Mouse (Mus musculus): ENCODE data around the gene Chd4. TPM values are rescaled to one million over a fixed set of nuclear protein-coding genes. Genes with fewer than 3 reads are reported as not detected.

Chd4 gene
- total RNA-seq (2021) (100 to 1,000 TPM in 1 of 2 experiments, 10 to 100 TPM in 1; 97.1 to 113 TPM), polyA plus RNA-seq (2012; rRNA removed) (28.3 and 31.6 TPM in 2 replicates)
- long read RNA-seq, full-length matches to known transcripts: 1 of 13 reads
- long read RNA-seq, partial matches to known transcripts: 9 of 13 reads
- long read RNA-seq, other reads (novel, unspliced or antisense): 3 of 13 reads

DNA sequence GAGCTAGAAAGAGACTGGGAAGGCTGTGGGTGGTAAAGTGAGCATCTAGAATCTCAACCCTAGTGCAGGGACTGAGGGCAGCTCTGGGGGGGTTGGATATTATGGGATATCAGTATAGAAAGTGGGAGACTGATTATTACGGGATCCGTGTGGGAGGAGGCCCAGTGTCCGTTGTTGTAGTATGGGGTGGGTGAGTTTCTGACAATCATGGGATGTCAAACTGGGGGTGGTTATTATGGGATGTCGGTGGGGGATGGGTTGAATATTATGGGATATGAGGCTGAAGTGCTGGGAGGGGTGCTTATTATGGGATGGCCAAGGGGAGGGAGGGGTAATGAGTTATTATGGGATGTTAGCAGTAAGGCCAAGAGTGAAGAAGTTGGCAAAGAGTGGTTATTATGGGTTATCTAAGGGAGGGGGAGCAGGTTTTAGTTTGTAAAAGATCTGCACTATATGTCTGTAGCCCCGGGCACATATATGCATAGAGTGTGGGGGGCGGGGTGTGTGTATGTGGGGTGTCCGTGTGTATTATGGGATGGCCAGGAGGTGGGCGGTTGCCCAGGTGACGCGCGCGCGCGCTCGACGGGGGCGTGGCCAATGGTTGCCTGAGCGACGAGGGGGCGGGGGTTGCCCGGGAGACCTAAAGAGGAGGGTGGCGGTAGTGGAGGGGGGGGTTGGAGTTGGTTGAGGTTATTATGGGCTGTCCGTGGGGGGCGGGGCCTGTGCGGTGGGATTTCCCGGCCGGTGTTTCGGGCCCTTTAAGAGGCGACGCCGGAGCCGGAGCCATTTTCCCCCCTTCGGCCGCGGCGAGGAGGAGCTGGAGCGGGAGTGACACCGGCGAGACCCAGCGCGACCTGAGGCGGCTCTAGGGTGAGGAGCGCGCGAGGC is at the start of gene Chd4:
TSS of gene Chd4 (plus strand) at position 591 of the 888 bp plus-strand sequence.
- no peaks in the 10 kb centered on the region for H3K27me3 ChIP-seq (ENCODE audit: control insufficient read depth, insufficient read depth, low read length)
- TF ChIP-seq CTCF (IDR thresholded peaks at IDR 0.05): no peak
- 0 out of 2 replicates have a peak, but pooled peaks have one; percentile 40 for TF ChIP-seq EP300 (IDR thresholded peaks at IDR 0.05; ENCODE audit: insufficient read depth, low read depth, low read length)
- peak; percentile 83 for TF ChIP-seq POLR2A (IDR thresholded peaks at IDR 0.05; ENCODE audit: insufficient read depth, low read depth, low read length)
- H3K4me3 ChIP-seq: peak within 1 kb of the TSS; percentile 91
- peaks cover 15% of the 10 kb centered on the region for H3K36me3 ChIP-seq (ENCODE audit: control insufficient read depth, insufficient read depth, low read length)
- peak within 1 kb of the TSS; percentile 94 for H3K9ac ChIP-seq (ENCODE audit: low read depth, low read length)
- H3K27ac ChIP-seq: peak within 1 kb of the TSS; percentile 96
- peak; percentile 89 to 92 for DNase-seq
- H3K79me2 ChIP-seq (replicated peaks; ENCODE audit: control insufficient read depth, insufficient read depth, low read length): peaks cover 3% of the 10 kb centered on the region
- H3K4me1 ChIP-seq (ENCODE audit: control insufficient read depth, insufficient read depth, low read length): peaks cover 18% of the 10 kb centered on the region
- intact Hi-C loops (cut with DNase I): loop anchor here (2.0 kb wide), 1 partner anchor 69 kb away; no protein-coding TSS in a partner anchor
- 2% methylated on average over 41 of the region's 45 CpGs for whole genome bisulfite sequencing

DNA sequence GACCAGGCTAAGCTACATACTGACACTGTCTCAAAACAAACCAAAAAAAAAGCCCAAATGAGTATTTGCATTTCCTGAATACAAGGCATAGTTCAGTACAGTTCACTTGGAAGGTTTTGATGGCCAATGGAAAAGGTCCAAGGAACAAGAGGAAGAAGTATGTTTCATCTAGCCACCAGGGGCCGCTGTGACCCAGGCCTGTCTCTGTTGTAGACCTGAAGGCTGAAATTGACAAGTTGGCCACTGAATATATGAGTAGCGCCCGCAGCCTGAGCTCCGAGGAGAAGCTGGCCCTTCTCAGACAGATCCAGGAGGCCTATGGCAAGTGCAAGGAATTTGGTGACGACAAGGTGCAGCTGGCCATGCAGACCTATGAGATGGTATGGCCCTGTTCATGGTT is 49.1 kb upstream of the Chd4 start:
- H3K9ac ChIP-seq (ENCODE audit: low read depth, low read length): no peak overlapping the region
- H3K79me2 ChIP-seq (replicated peaks; ENCODE audit: control insufficient read depth, insufficient read depth, low read length): no peaks in the 10 kb centered on the region
- no peaks in the 10 kb centered on the region for H3K27me3 ChIP-seq (ENCODE audit: control insufficient read depth, insufficient read depth, low read length)
- WGBS: 20% methylated on average over 5 of the region's 5 CpGs
- H3K36me3 ChIP-seq (ENCODE audit: control insufficient read depth, insufficient read depth, low read length): no peaks in the 10 kb centered on the region
- no peak overlapping the region for H3K27ac ChIP-seq
- intact Hi-C loops (cut with DNase I): loop anchor here (1.0 to 5.0 kb wide), 3 partner anchors 38 to 226 kb away; no protein-coding TSS in a partner anchor
- no peak overlapping the region for H3K4me3 ChIP-seq
- 0 out of 2 replicates have a peak, but pooled peaks cover 1% of the 10 kb centered on the region for H3K4me1 ChIP-seq (ENCODE audit: control insufficient read depth, insufficient read depth, low read length)
- TF ChIP-seq EP300 (IDR thresholded peaks at IDR 0.05; ENCODE audit: insufficient read depth, low read depth, low read length) (peak; percentile 80; the same call in 1 of the 2 replicates), POLR2A (IDR thresholded peaks at IDR 0.05; ENCODE audit: insufficient read depth, low read depth, low read length) (no peak), CTCF (IDR thresholded peaks at IDR 0.05) (peak; percentile 97)
- peak; percentile 77 to 83 for DNase-seq

DNA sequence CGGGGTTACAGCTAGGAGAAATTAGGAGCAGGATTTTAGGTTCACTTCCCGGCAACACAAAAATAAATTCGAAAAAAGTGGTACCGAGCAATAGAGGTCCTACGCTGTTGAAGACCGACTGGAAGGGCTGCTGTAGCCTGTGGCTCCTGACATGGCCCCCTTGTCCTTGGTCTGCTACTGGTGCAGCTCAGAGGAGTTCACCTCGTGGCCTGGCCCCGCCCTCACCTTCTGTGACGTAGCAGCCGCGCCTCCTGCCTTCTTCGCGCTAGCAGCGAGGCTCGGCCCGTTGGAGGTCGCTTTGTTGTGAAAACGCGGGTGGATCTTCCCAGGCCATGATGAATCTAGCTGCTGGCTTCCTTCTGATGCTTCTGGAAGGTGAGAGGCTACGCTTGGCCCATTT is 46.1 kb upstream of the Chd4 start, which contains the start of gene Acrbp:
TSS of gene Acrbp (plus strand) at position 12 of the 400 bp plus-strand sequence.
- H3K4me1 ChIP-seq (ENCODE audit: control insufficient read depth, insufficient read depth, low read length): 0 out of 2 replicates have a peak, but pooled peaks cover 1% of the 10 kb centered on the region
- no peak for DNase-seq
- no peaks in the 10 kb centered on the region for H3K79me2 ChIP-seq (replicated peaks; ENCODE audit: control insufficient read depth, insufficient read depth, low read length)
- H3K36me3 ChIP-seq (ENCODE audit: control insufficient read depth, insufficient read depth, low read length): no peaks in the 10 kb centered on the region
- WGBS: 63% methylated on average over 20 of the region's 20 CpGs
- no peak within 1 kb of the TSS for H3K4me3 ChIP-seq
- no peak for TF ChIP-seq EP300 (IDR thresholded peaks at IDR 0.05; ENCODE audit: insufficient read depth, low read depth, low read length)
- TF ChIP-seq POLR2A (IDR thresholded peaks at IDR 0.05; ENCODE audit: insufficient read depth, low read depth, low read length): no peak
- no peak for TF ChIP-seq CTCF (IDR thresholded peaks at IDR 0.05)
- H3K9ac ChIP-seq (ENCODE audit: low read depth, low read length): no peak within 1 kb of the TSS
- intact Hi-C loops (cut with DNase I): loop anchor here (5.0 kb wide), 2 partner anchors 123 to 223 kb away; no protein-coding TSS in a partner anchor
- no peaks in the 10 kb centered on the region for H3K27me3 ChIP-seq (ENCODE audit: control insufficient read depth, insufficient read depth, low read length)
- no peak within 1 kb of the TSS for H3K27ac ChIP-seq

DNA sequence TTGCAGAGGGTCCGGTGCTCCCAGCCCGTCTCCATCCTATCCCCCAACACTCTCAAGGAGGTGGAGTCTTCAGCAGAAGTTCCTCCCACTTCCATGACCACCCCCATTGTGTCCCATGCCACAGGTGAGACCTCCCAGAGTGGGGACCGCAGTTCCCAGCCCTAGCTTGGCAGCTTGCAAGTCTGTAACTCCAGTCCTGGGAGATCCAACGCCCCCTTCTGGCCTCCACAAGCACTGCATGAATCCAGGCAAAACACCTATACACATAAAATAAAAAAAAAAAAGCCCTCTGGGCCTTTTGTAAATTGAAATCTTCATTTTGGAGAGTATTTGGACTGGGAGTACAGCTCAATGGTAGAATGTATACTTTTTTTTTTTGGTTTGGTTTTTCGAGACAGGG is 44.5 kb upstream of the Chd4 start:
- H3K4me1 ChIP-seq (ENCODE audit: control insufficient read depth, insufficient read depth, low read length): 0 out of 2 replicates have a peak, but pooled peaks cover 1% of the 10 kb centered on the region
- DNase-seq: no peak
- intact Hi-C loops (cut with DNase I): no loop called here
- TF ChIP-seq CTCF (IDR thresholded peaks at IDR 0.05) (peak; percentile 57), EP300 (IDR thresholded peaks at IDR 0.05; ENCODE audit: insufficient read depth, low read depth, low read length) (no peak)
- WGBS: 63% methylated on average over 5 of the region's 5 CpGs
- no peaks in the 10 kb centered on the region for H3K27me3 ChIP-seq (ENCODE audit: control insufficient read depth, insufficient read depth, low read length)
- H3K27ac ChIP-seq: no peak overlapping the region
- H3K9ac ChIP-seq (ENCODE audit: low read depth, low read length): no peak overlapping the region
- no peaks in the 10 kb centered on the region for H3K79me2 ChIP-seq (replicated peaks; ENCODE audit: control insufficient read depth, insufficient read depth, low read length)
- no peaks in the 10 kb centered on the region for H3K36me3 ChIP-seq (ENCODE audit: control insufficient read depth, insufficient read depth, low read length)
- no peak overlapping the region for H3K4me3 ChIP-seq

DNA sequence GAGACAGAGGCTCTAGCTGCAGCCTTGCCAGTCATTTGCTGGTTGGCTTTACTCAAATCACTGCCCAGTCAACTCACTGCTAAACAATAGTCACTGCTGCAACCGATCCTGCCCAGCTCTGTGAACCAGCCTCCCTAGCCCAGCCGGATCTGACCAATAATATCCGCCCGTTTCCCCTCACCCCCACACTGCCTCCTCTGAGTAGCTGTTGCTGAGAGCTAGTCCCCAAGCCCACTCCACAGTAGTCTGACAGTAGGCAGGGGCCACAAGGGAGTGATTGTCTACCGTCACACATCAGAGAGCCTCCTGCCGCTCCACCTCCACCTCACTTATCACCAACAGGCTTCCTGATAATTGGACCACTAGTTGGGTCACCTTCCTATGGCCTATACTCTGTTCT is 34.3 kb upstream of the Chd4 start:
- intact Hi-C loops (cut with DNase I): no loop called here
- Histone ChIP-seq H3K27ac (no peak overlapping the region), H3K4me3 (no peak overlapping the region), H3K27me3 (ENCODE audit: control insufficient read depth, insufficient read depth, low read length) (no peaks in the 10 kb centered on the region), H3K9ac (ENCODE audit: low read depth, low read length) (no peak overlapping the region), H3K79me2 (replicated peaks; ENCODE audit: control insufficient read depth, insufficient read depth, low read length) (no peaks in the 10 kb centered on the region), H3K4me1 (ENCODE audit: control insufficient read depth, insufficient read depth, low read length) (no peaks in the 10 kb centered on the region), H3K36me3 (ENCODE audit: control insufficient read depth, insufficient read depth, low read length) (no peaks in the 10 kb centered on the region)
- WGBS: 44% methylated on average over 6 of the region's 6 CpGs
- no peak for DNase-seq
- TF ChIP-seq POLR2A (IDR thresholded peaks at IDR 0.05; ENCODE audit: insufficient read depth, low read depth, low read length) (no peak), EP300 (IDR thresholded peaks at IDR 0.05; ENCODE audit: insufficient read depth, low read depth, low read length) (no peak), CTCF (IDR thresholded peaks at IDR 0.05) (no peak)

All from heart, adult 2 months (tissue).